Mouse (Mus musculus) heart, embryonic 12.5 days (tissue): ENCODE data around the gene Nck1. TPM values are rescaled to one million over a fixed set of nuclear protein-coding genes. Genes with fewer than 3 reads are reported as not detected.

ENCODE experiments used
- ATAC-seq: fragments of 200-750 bp; cut with Nextera tagmentation; 2 replicates; pipeline ENCODE4 v1.8.0; 2017; ENCODE audit warnings: moderate TSS enrichment, moderate library complexity; ENCODE audit not compliant: insufficient number of reproducible peaks, low FRiP score
- H3K27ac ChIP-seq: fragments of 300-500 bp; sonication (generic); 2 replicates; pipeline ENCODE4 v1.5.1; 2016; ENCODE audit warnings: mild to moderate bottlenecking, moderate library complexity; ENCODE audit not compliant: poor library complexity, severe bottlenecking
- H3K27me3 ChIP-seq: fragments of 300-500 bp; sonication (generic); replicated peaks from 2 replicates; pipeline ENCODE4 v1.6.1; 2016; ENCODE audit warnings: mild to moderate bottlenecking, moderate library complexity
- H3K36me3 ChIP-seq: fragments of 300-500 bp; sonication (generic); 2 replicates; pipeline ENCODE4 v1.6.1; 2016; ENCODE audit warnings: mild to moderate bottlenecking, moderate library complexity
- H3K4me1 ChIP-seq: fragments of 300-500 bp; sonication (generic); replicated peaks from 2 replicates; pipeline ENCODE4 v1.6.1; 2016; ENCODE audit warnings: mild to moderate bottlenecking
- H3K4me2 ChIP-seq: fragments of 300-500 bp; sonication (generic); 2 replicates; pipeline ENCODE4 v1.6.1; 2016; ENCODE audit warnings: mild to moderate bottlenecking, moderate library complexity
- H3K4me3 ChIP-seq: fragments of 300-500 bp; sonication (generic); 2 replicates; pipeline ENCODE4 v1.5.1; 2016; ENCODE audit warnings: mild to moderate bottlenecking
- H3K9ac ChIP-seq: fragments of 300-500 bp; sonication (generic); 2 replicates; pipeline ENCODE4 v1.6.1; 2016; ENCODE audit warnings: mild to moderate bottlenecking, moderate library complexity
- H3K9me3 ChIP-seq: fragments of 300-500 bp; sonication (generic); replicated peaks from 2 replicates; pipeline ENCODE4 v1.6.1; 2016; ENCODE audit warnings: mild to moderate bottlenecking, moderate library complexity
- WGBS: fragments of 180-500 bp; shearing (Covaris S2); methylation state at CpG from one replicate; pipeline ENCODE4 v1.1.7; 2016; 5-methylcytosine and 5-hydroxymethylcytosine counted together
- polyA plus RNA-seq: library from polyadenylated mRNA; unstranded; fragments of >200 nt; fragmentation: Nextera tagmentation; extraction: Ambion mirVana; gene quantifications from 2 replicates; pipeline ENCODE4 v1.2.1, GENCODE M21; 2016

Nck1 gene
- polyA plus RNA-seq, 1 experiment from 2014 or later, result 64.1 TPM

DNA sequence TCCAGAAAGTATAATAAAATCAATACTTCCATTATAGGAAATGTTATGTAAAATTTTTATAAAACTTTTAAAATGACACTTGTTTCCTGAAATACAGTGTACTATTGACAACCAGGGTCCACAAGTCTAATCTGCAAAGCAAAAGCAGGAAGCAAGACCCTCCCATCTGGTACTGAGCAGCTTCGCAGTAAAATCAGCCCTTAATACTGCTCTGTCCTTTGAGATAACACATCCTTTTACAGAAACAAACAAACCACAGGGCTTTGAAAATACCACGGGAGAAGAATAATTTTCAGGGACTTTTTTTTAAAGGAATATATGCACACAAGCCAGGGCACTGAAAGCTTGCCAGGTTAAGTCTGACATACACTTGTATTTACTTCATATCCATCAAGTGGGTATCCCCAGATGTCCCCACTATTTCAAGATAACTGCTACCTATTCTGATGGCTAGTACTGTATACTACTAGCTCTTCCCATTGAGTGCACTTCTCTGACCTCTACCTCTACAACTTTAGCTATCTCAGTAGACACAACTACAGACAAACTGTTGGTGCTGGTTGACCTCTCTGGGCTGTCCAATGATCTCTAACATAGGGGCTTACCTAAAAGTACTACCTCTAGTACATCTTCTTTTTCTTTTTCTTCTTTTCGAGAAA, 13.0 kb downstream of the Nck1 start:
- ATAC-seq, result no peak

DNA sequence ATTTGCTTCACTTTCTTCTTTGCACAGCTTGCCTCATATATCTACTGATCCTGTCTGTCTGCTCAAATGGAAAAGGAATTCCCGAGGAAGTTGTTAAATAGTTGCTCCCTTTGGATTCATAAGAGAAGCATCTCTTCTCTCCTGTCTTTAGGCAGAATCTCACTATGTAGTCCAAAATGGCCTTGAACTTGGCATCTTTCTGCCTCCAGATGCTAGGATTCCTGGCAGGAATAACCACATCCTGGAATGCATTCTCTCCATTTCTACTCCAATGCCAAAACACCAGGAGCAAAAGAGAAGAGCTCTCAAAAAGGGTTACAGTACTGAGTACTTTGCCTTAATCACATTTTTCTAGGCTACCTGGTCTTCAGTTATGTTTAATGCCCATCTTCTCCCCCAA, 14.6 kb downstream of the Nck1 start:
- WGBS, result 55% methylated on average over 1 of the region's 1 CpGs
- Histone ChIP-seq H3K9me3 (peaks cover 9% of the 10 kb centered on the region), H3K9ac (no peak overlapping the region), H3K4me1 (peaks cover 23% of the 10 kb centered on the region), H3K4me2 (no peak overlapping the region), H3K4me3 (no peak overlapping the region), H3K27me3 (no peaks in the 10 kb centered on the region), H3K36me3 (peaks cover 9% of the 10 kb centered on the region), H3K27ac (no peak overlapping the region)
- ATAC-seq, result no peak

More for the DNA sequence above, 13.0 kb downstream of the Nck1 start:
- H3K27ac ChIP-seq, result no peak overlapping the region
- peaks cover 9% of the 10 kb centered on the region for H3K9me3 ChIP-seq
- H3K4me3 ChIP-seq, result no peak overlapping the region
- no peak overlapping the region for H3K9ac ChIP-seq
- peaks cover 13% of the 10 kb centered on the region for H3K36me3 ChIP-seq
- 63% methylated on average over 3 of the region's 3 CpGs for WGBS
- H3K27me3 ChIP-seq, result no peaks in the 10 kb centered on the region
- no peak overlapping the region for H3K4me2 ChIP-seq
- peaks cover 25% of the 10 kb centered on the region for H3K4me1 ChIP-seq

DNA sequence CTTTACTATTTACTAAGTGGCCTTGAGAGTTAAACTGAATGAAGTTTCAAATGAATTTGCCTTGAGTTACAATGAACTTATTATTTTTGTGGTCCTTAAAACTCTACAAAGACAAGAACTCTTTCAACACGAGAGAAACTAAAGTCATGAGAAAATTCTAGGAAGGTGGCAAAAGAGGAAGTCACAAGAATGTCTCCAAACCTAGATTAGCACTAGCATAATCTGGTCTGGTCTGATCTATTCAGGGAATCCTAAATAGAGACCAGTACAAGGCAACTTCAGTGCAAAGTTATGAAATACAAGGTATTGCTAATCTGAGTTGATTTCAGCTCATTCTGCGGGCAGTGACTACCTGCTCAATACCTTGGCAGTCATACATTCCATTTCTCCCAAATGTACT, 20.7 kb downstream of the Nck1 start:
- WGBS, result 79% methylated on average over 2 of the region's 2 CpGs
- H3K36me3 ChIP-seq, result peaks cover 9% of the 10 kb centered on the region
- no peak overlapping the region for H3K4me3 ChIP-seq
- ATAC-seq, result no peak
- no peak overlapping the region for H3K9ac ChIP-seq
- H3K27me3 ChIP-seq, result no peaks in the 10 kb centered on the region
- no peak overlapping the region for H3K27ac ChIP-seq
- H3K9me3 ChIP-seq, result peaks cover 9% of the 10 kb centered on the region
- peaks cover 18% of the 10 kb centered on the region for H3K4me1 ChIP-seq
- no peak overlapping the region for H3K4me2 ChIP-seq

DNA sequence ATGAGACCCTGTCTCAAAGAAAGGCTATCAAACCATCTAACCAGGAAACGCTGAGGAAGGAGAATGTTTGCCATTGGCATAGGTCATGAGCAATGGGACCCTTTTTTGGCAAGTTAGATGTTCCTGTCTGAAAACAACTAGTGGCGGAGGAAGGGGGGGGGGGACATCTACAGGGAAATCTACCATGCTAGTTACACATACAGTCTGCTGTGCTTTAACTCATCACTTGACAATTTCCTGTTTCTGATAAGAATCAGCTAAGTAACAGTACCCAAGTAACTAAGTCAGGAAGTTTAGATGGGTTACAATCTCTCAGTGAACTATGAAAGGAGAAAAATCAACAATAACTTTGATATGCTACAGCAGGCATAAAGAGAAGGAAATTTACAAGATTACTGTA, 23.9 kb downstream of the Nck1 start:
- Histone ChIP-seq H3K27me3 (no peaks in the 10 kb centered on the region), H3K27ac (no peak overlapping the region), H3K36me3 (no peaks in the 10 kb centered on the region), H3K4me1 (peaks cover 16% of the 10 kb centered on the region), H3K9me3 (no peaks in the 10 kb centered on the region), H3K4me2 (no peak overlapping the region), H3K9ac (no peak overlapping the region), H3K4me3 (no peak overlapping the region)
- WGBS, result 50% methylated on average over 2 of the region's 2 CpGs
- ATAC-seq, result no peak

DNA sequence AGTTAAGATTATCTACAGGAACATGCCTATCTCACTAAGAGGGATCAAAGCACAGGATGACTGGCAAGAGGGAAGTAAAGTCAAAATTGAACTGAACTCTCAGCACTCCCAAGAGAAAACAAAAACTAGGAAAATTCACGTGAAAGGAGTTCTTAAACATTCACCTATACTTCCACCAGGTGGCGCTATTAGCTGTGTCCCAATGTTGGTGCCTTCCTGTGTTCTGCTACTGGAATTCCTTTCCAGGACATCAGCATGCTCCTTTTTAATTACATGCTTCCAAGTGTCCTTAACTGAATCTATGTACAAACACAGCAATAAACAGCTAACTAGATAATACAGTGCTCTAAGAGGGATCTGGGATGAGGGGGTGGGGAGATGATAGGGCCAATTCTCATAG, 25.3 kb downstream of the Nck1 start:
- Histone ChIP-seq H3K4me3 (no peak overlapping the region), H3K4me1 (peaks cover 11% of the 10 kb centered on the region), H3K9me3 (no peaks in the 10 kb centered on the region), H3K36me3 (no peaks in the 10 kb centered on the region), H3K27me3 (no peaks in the 10 kb centered on the region), H3K27ac (no peak overlapping the region; the same call in 1 of the 2 replicates), H3K9ac (no peak overlapping the region), H3K4me2 (no peak overlapping the region)
- ATAC-seq, result no peak
- WGBS, result 0% methylated on average over 2 of the region's 2 CpGs

DNA sequence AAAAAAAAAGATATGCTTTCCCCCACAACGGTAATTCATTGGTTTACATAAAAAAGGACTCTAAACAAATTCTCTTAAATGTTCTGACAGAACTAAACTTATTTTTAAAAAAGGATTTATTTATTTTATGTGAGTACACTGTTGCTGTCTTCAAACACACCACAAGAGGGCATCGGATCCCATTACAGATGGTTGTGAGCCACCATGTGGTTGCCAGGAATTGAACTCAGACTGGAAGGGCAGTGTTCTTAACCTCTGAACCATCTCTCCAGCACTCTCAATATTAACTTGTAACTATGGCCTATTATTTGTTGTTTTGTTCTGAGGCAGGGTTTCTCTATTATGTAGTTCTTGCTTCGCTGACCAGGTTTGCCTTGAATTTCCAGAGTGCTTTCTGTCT, 25.9 kb downstream of the Nck1 start:
- Histone ChIP-seq H3K36me3 (no peaks in the 10 kb centered on the region), H3K27me3 (no peaks in the 10 kb centered on the region), H3K9ac (no peak overlapping the region), H3K4me3 (no peak overlapping the region), H3K4me1 (peaks cover 11% of the 10 kb centered on the region), H3K9me3 (no peaks in the 10 kb centered on the region), H3K4me2 (no peak overlapping the region), H3K27ac (no peak overlapping the region)
- WGBS, result 99% methylated on average over 3 of the region's 3 CpGs
- no peak for ATAC-seq

DNA sequence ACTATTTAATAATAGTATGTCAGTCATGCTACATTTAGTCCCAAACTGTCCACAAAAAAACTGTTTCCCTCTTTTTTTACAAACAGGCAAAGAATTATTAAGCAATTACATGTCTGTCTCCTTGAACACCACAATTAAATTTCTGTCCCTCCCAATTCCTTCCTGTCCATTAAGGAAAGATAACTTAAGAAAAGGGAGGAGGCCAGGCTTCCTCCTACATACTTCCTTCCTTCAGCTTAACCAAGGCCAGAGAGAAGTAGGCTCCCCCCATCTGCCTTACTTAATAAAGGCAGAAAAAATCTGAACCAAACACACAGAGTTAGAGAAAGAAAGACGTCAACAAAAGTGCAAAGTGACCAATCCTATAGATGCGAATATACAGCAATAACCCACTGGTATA, 38.4 kb downstream of the Nck1 start:
- Histone ChIP-seq H3K4me2 (no peak overlapping the region), H3K9me3 (no peaks in the 10 kb centered on the region), H3K27me3 (no peaks in the 10 kb centered on the region), H3K4me1 (peaks cover 8% of the 10 kb centered on the region), H3K36me3 (no peaks in the 10 kb centered on the region), H3K9ac (no peak overlapping the region), H3K4me3 (no peak overlapping the region), H3K27ac (no peak overlapping the region)
- 77% methylated on average over 2 of the region's 2 CpGs for WGBS
- no peak for ATAC-seq

DNA sequence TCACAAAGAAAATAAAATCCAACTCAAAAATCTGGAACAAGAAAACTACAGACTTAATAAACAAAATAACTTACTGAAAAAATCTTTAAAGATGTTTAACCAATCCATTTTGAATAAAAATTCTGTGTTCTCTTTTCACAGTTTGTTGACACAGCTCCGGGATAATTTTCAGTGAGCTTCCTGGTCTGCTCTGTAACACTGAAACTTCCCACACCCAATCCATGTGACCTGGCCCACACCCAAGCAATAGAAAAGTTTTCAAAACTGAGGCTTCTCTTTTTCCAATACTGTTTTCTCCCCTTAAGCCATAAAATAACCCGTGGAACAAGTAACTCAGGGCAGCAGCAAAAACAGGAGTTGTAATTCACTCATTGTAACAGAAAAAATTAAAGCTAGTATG, 39.3 kb downstream of the Nck1 start:
- ATAC-seq, result no peak
- H3K27me3 ChIP-seq, result no peaks in the 10 kb centered on the region
- H3K9ac ChIP-seq, result no peak overlapping the region
- no peak overlapping the region for H3K4me2 ChIP-seq
- no peak overlapping the region for H3K4me3 ChIP-seq
- no peak overlapping the region for H3K27ac ChIP-seq
- no peaks in the 10 kb centered on the region for H3K9me3 ChIP-seq
- H3K4me1 ChIP-seq, result peaks cover 6% of the 10 kb centered on the region; the same call in 1 of the 2 replicates
- 60% methylated on average over 2 of the region's 2 CpGs for WGBS
- H3K36me3 ChIP-seq, result peaks cover 1% of the 10 kb centered on the region

DNA sequence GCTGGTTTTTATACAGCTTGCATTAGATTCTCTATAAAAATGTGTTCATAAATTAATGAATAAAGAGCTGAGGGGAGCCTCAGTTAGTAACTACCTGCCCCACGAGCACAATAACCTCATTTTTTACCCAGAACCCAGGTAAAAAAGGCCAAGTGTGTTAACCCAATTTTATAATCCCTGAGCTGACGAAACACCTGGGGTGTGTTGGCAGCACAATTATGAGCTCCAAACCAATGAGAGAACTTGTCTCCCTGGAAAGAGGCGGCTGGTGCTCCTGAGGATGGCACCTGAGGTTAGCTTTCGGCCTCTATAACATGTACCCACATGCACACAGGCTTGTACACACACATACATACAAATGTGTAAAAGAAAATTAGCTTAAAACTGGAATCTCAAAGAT, 40.4 kb downstream of the Nck1 start:
- Histone ChIP-seq H3K4me1 (no peaks in the 10 kb centered on the region; the same call in 1 of the 2 replicates), H3K9ac (no peak overlapping the region), H3K36me3 (peaks cover 5% of the 10 kb centered on the region), H3K9me3 (no peaks in the 10 kb centered on the region), H3K4me2 (peak overlapping the region; percentile 49), H3K4me3 (0 out of 2 replicates have a peak overlapping the region, but pooled peaks have one; percentile 13), H3K27me3 (no peaks in the 10 kb centered on the region), H3K27ac (no peak overlapping the region)
- ATAC-seq, result no peak
- 92% methylated on average over 4 of the region's 4 CpGs for WGBS

DNA sequence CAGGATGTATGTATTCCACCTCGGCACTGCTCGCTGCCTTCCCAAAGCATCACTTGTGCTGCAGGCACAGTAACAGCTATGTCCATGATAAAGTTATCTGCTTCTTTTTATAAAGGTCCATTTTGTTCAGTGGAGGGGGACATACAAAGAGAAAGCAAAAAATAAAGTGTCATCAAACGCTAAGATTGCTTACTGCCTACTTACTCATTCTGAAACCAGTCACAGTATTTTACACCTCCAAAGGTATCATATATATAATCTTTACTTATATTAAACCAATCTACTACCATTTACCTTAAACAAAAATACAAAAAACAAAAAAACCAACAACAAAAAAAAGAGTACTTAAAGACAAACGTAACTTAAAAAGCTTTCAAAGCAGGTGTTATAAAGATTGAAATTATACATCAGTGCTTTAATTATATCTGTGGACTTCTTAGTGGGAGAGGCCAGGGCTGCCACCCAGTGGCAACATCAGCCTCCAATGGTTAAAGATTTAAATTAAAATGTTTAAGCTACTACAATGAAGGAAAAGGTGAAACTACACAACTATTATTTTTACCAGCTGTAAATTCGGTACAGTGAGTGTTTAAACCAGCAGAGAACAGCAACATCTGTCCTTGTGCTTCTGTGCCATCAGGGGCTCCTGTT, 52.2 kb downstream of the Nck1 start:
- H3K4me1 ChIP-seq, result peaks cover 9% of the 10 kb centered on the region
- H3K9ac ChIP-seq, result no peak overlapping the region
- peaks cover 12% of the 10 kb centered on the region for H3K36me3 ChIP-seq
- H3K4me3 ChIP-seq, result no peak overlapping the region
- H3K4me2 ChIP-seq, result no peak overlapping the region
- no peak overlapping the region for H3K27ac ChIP-seq
- no peak for ATAC-seq
- no peaks in the 10 kb centered on the region for H3K27me3 ChIP-seq
- WGBS, result 80% methylated on average over 5 of the region's 5 CpGs
- no peaks in the 10 kb centered on the region for H3K9me3 ChIP-seq

DNA sequence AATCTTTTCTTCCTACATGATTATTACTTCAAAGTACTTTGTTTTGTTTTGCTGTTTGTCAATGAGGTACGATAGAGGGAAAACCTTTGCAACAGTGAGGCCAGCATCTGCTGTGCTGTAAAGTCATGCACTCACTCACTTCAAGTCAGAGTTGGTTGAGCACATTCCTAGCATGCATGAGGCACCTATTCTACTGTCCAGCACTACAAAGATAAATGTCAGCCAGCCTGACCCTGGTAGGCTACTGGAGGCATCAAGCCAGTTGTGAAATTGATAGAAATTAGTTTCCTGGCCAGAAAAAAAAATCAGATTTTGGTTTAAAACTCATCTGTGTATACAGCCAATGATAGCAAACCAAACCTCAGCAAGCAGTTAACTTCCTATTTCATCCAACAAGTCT, 54.5 kb downstream of the Nck1 start:
- H3K4me3 ChIP-seq, result no peak overlapping the region
- no peaks in the 10 kb centered on the region for H3K27me3 ChIP-seq
- H3K4me1 ChIP-seq, result peaks cover 9% of the 10 kb centered on the region
- H3K27ac ChIP-seq, result no peak overlapping the region
- peaks cover 3% of the 10 kb centered on the region; the same call in 1 of the 2 replicates for H3K36me3 ChIP-seq
- ATAC-seq, result no peak
- H3K4me2 ChIP-seq, result no peak overlapping the region
- no peak overlapping the region for H3K9ac ChIP-seq
- 55% methylated on average over 1 of the region's 1 CpGs for WGBS
- no peaks in the 10 kb centered on the region for H3K9me3 ChIP-seq
